Mouse (Mus musculus) c-Kit-positive CD71-positive TER-119-negative erythroid progenitor cells, embryonic 14.5 days (primary cell): Measurements from ENCODE around the gene Xbp1.
"Not testable (repeated sequence)": the region's sequence is repeated elsewhere in the genome, so short reads cannot be mapped to it uniquely, and the experiment has no call there.

Source experiments
- DNase-seq: peaks from one replicate; pipeline ENCODE4 v3.0.0-alpha.2; 2013; ENCODE audit warnings: low read depth

Xbp1 gene

DNA sequence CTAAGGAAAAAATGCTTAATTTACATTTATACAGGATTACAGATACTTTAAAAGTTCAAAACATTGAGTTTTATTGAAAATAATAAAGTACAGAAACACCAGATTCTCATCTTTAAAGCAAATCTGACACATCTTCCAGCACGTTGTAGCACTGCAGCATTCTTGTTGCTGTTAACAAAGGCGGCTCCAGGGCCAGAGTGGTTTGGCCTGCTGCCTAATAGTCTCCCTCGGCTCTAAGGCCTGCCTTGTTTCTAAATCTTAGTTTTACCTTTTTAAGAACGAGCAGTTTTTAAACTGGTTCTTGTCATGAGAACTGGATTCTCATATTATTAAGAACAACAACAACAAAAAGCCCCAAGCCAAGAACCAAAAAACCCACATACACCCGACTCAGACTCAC lies 8.4 kb downstream of the Xbp1 start:
- DNase-seq = no peak

DNA sequence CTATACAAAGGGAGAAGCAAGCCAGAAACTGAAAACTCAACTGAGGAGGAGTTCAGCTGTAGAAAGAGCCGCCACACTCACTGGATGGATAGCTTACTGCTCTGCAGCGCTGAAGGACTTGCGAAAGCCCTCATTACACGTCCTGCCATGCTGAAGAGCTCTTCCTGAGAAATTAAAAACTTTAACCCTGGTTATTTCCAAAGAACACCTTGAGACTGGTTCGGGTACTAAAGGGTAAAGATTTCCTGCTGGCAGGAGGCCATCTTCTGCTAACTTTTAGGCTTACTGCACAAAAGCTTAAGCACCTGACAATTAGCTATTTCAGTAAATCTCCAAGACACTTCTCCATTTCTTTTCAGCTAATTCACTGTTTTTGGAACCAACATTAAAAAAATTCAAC lies 9.7 kb downstream of the Xbp1 start:
- no peak for DNase-seq

DNA sequence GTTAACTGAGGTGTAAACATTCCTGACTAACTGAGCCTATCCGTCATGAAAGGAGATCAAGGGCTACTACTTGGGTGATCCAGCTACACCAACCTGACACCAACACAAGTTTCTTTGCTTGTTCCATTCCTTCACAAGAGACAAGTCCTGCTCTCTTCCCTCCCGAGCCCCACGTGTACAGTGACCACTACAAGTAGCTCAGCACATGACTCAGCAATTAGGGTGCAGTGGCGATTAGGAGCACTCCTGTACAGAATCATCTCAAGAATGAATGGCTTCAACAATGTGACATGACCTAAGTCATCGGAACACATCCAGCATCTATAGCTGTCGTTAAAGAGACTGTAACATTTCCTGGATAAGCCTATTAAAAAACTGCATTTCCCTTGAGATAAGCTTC lies 10.3 kb downstream of the Xbp1 start:
- DNase-seq = no peak

DNA sequence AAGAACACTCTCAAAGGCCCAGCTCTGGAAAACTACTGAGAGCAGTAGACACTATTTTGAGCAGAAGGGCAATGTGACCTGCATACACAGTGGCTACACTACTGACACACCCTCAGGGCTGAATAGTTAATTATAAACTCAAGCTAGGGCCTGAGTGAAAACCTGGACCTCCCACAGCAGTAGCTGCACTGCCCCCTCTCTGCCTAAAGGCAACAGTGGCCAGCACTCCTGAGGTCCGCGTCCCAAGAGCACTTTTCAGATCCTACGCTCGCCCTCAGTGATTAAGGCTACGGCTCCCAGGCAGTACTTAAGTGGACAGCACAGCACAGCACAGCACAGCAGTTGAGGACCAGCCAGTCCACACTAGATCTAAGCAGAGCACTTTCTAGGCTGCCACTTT lies 12.6 kb downstream of the Xbp1 start:
- DNase-seq = no peak

DNA sequence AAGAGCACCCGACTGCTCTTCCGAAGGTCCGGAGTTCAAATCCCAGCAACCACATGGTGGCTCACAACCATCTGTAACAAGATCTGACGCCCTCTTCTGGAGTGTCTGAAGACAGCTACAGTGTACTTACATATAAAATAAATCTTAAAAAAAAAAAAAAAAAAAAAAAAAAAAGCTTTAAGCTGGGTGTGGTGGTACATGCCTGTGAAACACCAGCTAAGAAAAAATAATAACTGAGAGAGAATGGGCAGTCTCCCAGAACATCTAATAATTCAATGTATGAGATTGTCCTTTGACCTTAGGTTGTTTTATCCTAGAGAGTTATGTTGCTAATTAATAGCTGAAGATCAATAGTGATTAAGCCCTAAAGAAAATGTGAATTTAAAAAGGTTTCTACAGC lies 17.0 kb downstream of the Xbp1 start:
- DNase-seq = not testable (repeated sequence)

DNA sequence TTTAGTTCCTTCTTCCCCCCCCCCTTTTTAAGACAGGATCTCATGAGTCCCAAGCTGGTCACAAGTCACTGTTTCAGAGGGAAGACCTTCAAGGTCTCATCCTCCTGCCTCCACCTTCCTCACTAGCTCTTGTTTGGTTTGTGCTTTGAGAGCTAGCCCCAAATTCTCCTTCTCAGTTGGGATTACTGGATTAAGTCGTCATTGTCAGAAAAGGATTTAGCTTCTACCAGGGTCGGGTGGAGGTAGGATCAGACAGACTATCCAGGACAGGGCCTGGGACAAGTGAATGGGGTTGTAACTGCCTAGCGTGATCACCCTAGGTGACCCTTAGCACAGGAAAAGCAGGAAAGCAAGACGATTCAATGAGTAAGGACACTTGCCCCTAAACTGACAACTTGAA lies 19.9 kb downstream of the Xbp1 start:
- DNase-seq = no peak

DNA sequence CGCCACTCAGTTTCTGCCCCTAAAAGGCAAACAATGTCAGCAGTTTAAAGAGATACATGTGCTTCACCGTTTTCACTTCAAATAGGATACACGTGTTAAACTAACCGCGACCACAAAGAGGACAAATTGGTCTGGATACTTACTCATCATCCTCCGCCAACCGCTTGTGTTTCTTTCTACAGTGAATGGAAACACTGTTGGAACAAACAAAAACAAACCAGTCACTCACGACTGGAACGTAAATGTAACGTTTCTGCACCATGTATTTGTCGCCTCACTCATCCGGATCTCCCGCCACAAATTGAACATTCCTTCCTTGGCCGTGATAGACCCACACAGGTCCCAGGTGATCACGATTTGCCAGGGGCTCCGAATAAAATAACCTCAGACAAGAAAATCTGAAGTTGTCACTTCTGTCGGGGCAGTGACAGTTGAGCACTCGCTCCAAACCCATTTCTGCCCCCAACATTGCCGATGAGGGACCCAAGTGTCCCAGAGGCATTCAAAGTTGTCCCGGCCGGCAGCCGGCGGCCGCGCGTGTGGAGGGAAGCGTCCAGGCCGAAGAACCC lies 20.9 kb downstream of the Xbp1 start:
- DNase-seq = no peak

DNA sequence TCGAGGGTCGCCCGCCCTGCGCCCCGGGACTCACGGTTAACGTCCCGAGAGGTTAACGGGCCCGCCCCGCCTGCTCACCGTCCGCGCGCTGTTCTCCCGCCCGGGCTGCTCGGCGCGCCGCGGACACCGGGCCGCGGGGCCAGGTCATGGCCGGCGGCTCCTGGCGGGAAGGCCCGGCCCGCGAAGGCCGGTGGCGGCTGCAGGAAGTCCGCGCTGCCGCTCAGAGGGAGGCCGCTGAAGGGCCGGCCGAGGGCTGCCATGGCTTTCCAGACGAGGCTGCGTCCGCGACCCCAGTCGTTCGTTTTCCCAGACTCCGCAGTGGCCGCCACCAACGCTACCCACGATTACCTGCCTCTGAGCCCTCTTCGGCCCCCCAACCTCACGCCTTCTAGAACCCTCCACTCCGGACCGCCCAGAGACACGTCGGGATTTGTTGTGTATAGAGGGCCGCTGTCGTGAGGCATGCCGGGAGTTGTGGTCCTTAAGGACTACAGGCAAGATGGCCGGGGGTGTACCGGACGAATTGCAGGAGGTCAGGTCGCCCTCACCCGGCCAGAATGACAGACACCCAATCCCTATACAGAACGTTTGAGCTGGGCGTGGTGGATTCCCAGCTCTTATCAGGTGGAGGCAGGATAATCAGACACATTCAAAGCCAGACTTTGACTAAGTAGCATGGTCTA lies 21.5 kb downstream of the Xbp1 start, which contains the start of gene Ccdc117:
Gene Ccdc117, minus strand, starts transcription at position 389 of the 683 bp plus-strand sequence.
- DNase-seq = peak; percentile 93

DNA sequence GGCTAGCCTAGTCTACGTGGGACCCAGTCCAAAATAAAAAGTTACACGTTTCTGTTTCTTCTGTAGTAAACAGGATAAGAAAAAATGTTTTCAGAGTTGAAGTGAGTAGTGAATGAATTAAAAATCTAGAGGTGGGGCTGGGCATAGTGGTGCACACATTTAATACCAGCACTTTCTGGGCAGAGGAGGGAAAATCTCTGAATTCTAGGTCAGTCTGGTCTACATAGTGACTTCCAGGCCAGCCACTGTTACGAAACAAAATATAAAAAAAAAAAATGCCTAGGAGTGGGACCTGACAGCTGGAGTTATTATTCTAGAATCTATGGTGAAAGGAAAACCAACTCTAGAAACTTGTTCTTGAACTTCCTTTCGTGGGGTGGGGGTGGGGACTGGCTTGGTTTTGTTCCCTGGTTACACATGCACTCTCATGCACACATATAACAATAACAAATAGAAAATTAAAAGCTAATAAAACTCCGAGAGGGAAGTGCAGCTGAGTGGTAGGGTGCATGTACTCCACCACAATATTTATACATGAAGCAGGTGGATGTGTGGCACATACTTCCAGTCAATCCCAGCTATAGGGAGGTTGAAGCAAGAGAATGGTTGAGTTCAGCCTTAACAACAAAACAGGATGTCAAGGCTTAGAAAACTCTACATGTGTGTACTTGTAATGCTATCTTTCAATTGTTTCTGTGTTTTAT lies 22.2 kb downstream of the Xbp1 start:
- no peak for DNase-seq

DNA sequence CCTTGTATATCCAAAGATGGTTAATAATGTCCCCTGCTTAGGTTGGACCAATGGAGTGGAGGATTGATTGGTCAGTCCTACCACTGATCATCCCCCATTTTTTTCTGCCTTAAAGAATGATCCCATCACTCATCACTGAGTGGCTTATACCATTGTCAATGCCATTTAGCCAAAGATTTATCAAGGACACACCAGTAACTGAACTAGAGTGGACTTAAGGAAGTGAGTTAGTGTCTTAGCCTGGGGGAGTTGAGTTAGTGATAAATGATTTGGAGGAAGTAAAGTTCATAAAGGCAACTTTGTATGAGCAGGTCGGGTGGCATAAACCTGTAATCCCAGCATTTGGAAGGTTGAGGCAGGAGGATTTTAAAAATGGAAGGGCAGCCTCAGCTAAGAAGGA lies 22.8 kb downstream of the Xbp1 start:
- no peak for DNase-seq

DNA sequence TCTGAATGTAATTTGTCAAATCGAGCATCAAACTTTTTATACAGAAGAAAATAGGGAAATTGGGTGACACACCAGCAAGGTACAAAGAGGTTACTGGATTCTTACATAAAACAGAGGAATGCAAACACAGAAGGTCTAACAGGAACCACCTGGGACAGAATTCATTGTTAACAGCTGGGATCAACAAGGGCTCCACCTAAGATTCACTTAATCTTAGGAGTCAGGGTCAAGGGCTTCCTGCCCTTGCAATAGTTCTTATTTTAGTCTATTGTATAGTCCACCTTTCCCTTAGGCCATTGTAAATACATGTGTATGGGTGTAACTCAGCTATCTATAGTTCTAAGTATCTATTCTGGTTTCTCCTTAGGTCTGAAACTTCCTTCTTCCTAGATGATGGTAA lies 24.2 kb downstream of the Xbp1 start:
- DNase-seq = not testable (repeated sequence)

DNA sequence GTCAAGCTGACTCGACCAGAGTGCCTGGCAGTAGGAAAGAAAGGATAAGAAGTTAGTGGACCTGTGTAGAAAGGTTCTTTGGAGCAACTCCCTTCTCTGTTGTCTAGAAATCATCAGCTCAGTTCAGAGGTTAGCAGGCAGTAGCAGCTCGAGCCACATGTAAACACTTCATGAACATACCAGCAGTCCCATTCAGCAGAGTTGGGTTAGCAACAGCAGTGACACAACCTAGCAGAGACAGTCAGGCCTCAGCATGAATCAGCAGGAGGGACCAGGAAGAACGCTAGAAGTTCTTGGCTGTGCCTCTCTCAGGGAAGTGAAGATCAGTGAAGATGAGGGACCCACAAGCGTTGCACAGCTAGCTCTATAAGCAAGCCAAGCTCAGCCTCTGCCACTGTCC lies 25.0 kb downstream of the Xbp1 start:
- DNase-seq = no peak

DNA sequence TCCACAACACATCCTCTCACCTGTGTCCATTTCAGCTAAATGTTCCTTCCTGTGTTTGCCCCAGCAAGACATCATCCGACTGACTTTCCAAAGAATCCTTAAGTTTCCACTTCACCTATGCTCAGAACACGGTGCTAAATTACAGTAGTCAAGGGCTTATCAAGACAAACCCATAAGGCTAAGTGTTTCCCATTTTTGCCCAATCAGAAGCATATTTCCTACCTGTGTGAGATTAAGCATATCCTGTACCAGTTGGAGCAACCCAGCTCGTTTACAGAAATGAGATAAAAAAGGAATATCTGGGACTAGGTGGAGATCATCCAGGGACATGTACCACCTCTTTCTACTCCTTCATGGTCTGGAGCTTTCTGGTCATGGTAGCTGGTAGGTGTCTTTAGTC lies 26.2 kb downstream of the Xbp1 start:
- DNase-seq = no peak

DNA sequence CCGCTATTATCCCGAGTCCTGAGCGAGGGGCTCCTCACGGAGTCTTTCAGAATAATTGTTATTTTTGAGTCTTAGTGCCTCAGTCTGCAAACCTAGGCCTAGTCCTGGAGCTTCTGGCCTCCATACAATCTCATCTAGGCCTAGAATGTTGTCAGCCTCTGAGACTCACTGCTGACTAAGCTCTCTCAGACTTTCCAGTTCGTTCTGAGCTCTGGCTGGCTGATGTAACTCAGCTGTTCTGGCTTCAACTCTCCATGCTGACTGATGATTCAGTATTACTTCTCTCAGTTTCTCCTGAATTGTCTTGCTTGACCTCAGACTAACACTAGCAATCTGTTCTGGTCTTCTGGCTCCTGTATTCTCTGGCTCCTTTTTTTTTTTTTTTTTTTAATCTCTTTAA lies 31.0 kb downstream of the Xbp1 start:
- DNase-seq = no peak

DNA sequence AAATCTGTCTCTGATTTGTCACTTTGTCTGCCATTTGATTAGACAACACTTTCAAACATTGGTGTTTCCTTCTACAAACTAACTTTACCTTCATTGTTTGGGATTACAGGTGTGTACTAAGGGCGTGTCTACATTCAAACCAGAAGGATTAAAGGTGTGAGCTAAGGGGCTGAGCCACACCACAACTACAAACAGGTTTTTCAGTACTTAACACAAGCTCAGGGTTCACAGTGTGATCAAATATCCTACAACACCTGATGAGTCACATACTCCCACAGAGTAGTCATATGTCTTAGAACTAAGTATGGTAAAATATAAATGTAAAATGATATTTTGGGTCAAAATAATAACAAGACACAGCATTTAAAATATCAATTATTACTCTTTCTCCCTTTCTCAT lies 31.5 kb downstream of the Xbp1 start:
- no peak for DNase-seq

DNA sequence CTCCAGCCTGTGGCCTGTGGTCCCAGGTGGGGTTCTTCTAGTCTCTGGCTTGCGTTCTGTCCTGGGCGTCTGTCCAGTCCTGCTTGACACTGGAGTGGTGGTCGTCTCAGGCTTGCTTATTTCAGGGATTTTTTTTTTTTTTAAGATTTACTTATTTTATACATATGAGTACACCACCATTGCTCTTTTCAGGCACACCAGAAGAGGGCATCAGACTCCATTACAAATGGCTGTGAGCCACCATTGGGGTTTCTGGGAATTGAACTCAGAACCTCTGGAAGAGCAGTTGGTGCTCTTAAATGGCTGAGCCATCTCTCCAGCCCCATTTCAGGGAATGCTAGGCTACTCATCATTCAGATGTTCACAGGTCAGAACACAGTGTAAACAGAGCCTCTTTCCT lies 39.8 kb downstream of the Xbp1 start:
- DNase-seq = no peak

DNA sequence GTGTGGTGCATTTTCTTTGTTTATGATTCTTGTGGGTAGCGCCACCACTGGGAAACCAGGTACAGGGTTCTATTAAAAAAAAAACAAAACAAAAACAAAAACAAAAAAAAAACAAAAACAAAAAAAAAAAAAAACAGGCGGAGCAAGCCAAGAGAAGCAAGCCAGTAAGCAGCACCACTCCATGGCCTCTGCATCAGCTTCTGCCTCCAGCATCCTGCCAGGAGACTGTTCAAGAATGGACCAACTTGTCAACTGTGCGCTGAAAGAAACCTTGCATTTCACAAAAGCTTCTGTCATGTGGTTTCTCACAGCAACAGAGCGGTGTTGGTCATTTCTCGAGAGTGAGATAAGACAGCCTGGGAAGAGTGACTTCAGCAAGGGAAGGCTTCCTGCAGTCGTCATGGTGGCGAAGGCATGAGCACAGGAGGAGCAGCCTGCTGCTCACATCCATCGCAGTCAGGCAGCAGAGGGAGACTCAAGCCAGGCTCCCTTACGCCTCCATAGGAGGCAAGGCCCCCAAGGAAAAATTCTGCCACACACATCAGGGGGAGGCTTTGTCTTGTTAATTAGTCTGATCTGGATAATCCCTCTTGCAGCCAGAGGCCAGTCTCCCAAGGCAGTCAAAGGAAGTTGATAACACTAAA lies 42.3 kb downstream of the Xbp1 start:
- DNase-seq = no peak

DNA sequence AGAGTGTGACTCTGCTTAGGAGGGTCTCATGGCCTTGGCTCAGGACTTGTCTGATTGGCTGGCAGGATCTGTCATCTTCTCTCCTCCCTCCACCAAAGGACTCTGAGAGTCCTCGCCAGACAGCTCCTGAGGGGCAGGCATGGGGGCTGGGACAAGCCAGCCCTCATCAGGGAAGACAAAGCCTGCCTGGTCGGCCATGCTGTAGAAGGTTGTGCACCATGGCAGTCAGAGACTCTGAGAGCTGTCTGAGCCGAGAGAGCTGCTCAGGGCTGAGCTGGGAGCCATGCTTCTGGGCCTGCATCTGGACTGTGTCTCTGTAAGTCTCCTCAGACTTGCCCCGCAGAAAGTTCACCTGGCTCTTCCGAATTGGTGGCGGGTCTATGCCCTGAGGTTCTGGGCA lies 43.4 kb downstream of the Xbp1 start:
- no peak for DNase-seq

DNA sequence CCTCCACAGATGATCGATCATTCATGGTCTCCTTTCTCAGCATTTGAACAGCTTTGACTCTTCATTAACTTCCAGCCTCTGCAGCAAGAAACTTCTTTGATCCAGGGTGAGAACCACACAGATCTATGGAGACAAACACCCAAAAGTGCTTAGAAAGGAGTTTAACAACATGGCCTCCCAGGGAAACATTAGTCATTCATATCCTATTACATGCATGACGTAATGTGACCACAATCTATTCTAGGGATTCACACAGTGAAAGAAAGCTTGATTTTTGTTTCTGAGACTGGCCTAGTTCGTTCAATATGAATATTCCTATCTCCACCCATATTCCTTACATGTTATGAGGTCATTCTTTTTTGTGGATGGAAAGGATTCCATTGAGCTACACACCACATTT lies 45.1 kb downstream of the Xbp1 start:
- no peak for DNase-seq

DNA sequence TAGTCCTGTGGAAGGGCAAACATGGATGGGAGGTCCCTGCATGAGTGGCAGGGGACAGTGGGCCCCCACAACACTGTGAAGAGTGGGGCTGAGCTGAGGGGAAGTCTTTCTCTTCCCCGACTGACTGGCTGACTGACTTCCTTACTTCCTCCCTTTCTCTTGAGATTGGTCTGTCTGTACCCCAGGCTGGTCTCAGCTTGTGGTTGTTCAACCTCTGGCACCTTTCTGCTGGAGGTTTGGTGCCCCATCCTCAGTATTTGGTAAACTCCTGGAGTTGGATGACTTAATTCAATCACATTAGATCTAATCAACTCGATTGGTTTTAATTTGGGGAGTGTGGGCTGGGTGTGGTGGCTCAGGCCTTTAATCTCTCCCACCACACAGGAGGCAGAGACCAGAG lies 46.0 kb downstream of the Xbp1 start:
- no peak for DNase-seq

DNA sequence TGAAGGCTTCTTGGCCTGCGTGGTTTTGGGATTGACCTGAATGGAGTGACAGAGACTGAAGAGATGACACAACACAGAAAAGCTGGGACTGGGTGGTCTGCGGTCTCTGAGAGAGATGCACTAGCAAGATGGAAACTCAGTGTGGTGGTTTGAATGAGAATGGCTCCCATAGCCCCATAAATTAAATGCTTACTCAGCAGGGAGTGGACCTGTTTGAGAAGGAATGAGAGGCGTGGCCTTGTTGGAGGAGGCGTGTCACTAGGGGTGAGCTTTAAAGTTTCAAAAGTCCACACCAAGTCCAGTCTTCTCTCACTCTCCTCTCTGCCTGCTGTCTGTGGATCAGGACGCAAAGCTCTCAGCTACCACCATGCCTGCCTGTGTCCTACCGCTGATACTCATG lies 47.2 kb downstream of the Xbp1 start:
- no peak for DNase-seq

DNA sequence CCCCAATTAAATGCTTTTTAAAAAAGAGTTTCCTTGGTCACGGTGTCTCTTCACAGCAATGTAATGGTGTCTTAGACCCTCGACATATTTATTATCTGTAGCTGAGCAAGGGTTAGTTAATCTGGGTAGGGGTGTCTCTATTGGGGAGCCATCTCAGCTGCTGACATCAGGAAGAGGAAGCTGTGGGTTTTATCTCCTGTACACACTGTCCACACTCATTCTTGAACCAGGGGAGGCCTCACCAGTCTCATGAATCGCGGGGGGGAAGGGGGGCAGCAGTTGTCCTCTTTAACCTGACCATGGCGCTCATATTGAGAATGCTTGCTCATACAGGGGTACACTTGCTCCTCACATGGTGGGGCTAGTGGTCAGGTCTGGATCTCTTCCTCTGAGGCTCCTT lies 47.6 kb downstream of the Xbp1 start:
- no peak for DNase-seq

DNA sequence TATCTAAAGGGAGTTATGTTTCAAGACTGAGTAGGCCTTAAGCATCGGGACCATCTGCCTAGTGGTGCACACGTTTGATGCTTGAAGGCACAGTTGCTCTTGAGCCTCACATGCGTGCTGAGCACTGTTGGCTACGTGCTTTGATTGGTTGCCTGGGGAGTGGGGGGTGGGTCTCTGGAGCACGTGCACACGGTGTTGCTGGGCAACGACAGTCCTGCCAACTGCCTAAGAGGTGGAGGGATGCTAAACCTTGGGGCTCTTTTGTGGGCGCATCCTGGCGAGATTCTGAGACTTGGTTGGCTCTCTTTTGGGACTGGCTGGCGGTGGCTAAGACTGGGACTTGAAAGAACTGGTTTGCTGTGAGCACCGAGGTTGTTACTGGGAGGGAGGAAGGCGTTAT lies 49.0 kb downstream of the Xbp1 start, which contains the start of gene Ankrd36:
Gene Ankrd36, plus strand, starts transcription at position 211 of the 400 bp plus-strand sequence.
- DNase-seq = no peak
